In the genomic region with DNA sequence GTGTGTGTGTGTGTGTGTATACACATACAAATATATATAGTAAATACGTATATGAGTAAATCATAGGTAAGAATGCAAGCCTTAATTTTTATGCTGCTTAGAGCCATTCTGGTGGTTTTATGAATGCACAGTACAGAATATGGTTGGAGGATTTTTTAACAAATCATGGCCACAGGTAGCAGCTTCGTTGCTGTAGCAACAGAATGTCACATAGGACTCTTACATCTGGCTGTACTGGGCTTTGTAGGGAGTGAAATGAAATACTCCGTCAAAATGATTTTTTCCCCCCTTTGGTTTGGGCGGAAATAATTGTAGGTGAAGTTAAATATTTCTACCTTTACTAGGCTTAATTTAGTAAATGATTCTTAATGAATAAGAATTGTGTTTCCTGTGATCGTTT, we compare ENCODE assay signal across 9 mouse cellular contexts. TPM values are rescaled to one million over a fixed set of nuclear protein-coding genes. Genes with fewer than 3 reads are reported as not detected.
A peak's percentile ranks its signal among the peaks of the same experiment; 100 is the strongest.
DNase-seq lines count a peak whose midpoint lies in the region; ATAC-seq lines count a peak whose summit lies in the region.
"Had no signal": no experiment of that assay in that cellular context is flagged by ENCODE, and none has a peak within 500 bp of the region (broad histone marks: within the 10 kb centered on the region; RNA-seq: fewer than 3 reads in every experiment).

No protein-coding gene starts in this region.

- no peak for ATAC-seq in heart, embryonic 15.5 days (replicated peaks; ENCODE audit: insufficient number of reproducible peaks, insufficient read depth, low FRiP score, low read depth)
- no peak for ATAC-seq in neural tube, embryonic 11.5 days (ENCODE audit: insufficient read depth, low FRiP score, low TSS enrichment)
- no peak for ATAC-seq in intestine, embryonic 15.5 days
- no peak for ATAC-seq in stomach, embryonic 15.5 days (ENCODE audit: insufficient read depth, low FRiP score, low read depth)
- ATAC-seq: CD4-positive, CD25-positive, alpha-beta regulatory T cell, adult 4 months had no signal

- no peak overlapping the region for H3K9ac ChIP-seq in heart, embryonic 15.5 days
- no peak overlapping the region for H3K9ac ChIP-seq in neural tube, embryonic 11.5 days (ENCODE audit: low read length)
- no peak overlapping the region for H3K9ac ChIP-seq in intestine, embryonic 15.5 days
- no peak overlapping the region for H3K9ac ChIP-seq in stomach, embryonic 15.5 days

- no peak overlapping the region for H3K27ac ChIP-seq in heart, embryonic 15.5 days
- no peak overlapping the region for H3K27ac ChIP-seq in neural tube, embryonic 11.5 days (ENCODE audit: low read depth, low read length)
- no peak overlapping the region for H3K27ac ChIP-seq in intestine, embryonic 15.5 days
- H3K27ac ChIP-seq in stomach, embryonic 15.5 days, result no peak overlapping the region

- H3K4me2 ChIP-seq in heart, embryonic 15.5 days, result peak overlapping the region; percentile 83; the same call in 1 of the 2 replicates
- peak overlapping the region; percentile 78 for H3K4me2 ChIP-seq in neural tube, embryonic 11.5 days (ENCODE audit: low read depth)
- peak overlapping the region; percentile 86; the same call in 1 of the 2 replicates for H3K4me2 ChIP-seq in intestine, embryonic 15.5 days (replicated peaks)
- H3K4me2 ChIP-seq in stomach, embryonic 15.5 days, result peak overlapping the region; percentile 94; the same call in 1 of the 2 replicates

- no peak for DNase-seq in heart, postnatal 14 days
- no peak for DNase-seq in neural tube, embryonic 11.5 days (ENCODE audit: low spot score)
- DNase-seq in neural tube, embryonic 10.5 days (ENCODE audit: extremely low spot score, low spot score), result no peak
- DNase-seq in ovary, postnatal 14 days (ENCODE audit: low spot score), result no peak
- no peak for DNase-seq in frontal cortex, postnatal 36 days (ENCODE audit: low spot score in 2 of 2)

- peaks cover 10% of the 10 kb centered on the region; the same call in 1 of the 2 replicates for H3K27me3 ChIP-seq in heart, embryonic 15.5 days
- H3K27me3 ChIP-seq in neural tube, embryonic 11.5 days (ENCODE audit: control insufficient read depth, insufficient read depth, low read length), result no peaks in the 10 kb centered on the region
- no peaks in the 10 kb centered on the region for H3K27me3 ChIP-seq in intestine, embryonic 15.5 days (replicated peaks)
- H3K27me3 ChIP-seq in stomach, embryonic 15.5 days (replicated peaks), result no peaks in the 10 kb centered on the region

- peaks cover 24% of the 10 kb centered on the region for H3K4me1 ChIP-seq in heart, embryonic 15.5 days (replicated peaks)
- H3K4me1 ChIP-seq in neural tube, embryonic 11.5 days (ENCODE audit: control insufficient read depth, insufficient read depth, low read length), result peaks cover 22% of the 10 kb centered on the region
- H3K4me1 ChIP-seq in intestine, embryonic 15.5 days (replicated peaks), result peaks cover 17% of the 10 kb centered on the region
- peaks cover 23% of the 10 kb centered on the region for H3K4me1 ChIP-seq in stomach, embryonic 15.5 days

- intact Hi-C loops in heart, postnatal 14 days (cut with DNase I), result loop anchor here (5.0 to 10.0 kb wide), 2 partner anchors 56 to 118 kb away; no protein-coding TSS in a partner anchor

- no peaks in the 10 kb centered on the region for H3K36me3 ChIP-seq in heart, embryonic 15.5 days
- no peaks in the 10 kb centered on the region for H3K36me3 ChIP-seq in neural tube, embryonic 11.5 days (ENCODE audit: control insufficient read depth, insufficient read depth, low read length)
- no peaks in the 10 kb centered on the region for H3K36me3 ChIP-seq in intestine, embryonic 15.5 days
- H3K36me3 ChIP-seq in stomach, embryonic 15.5 days, result no peaks in the 10 kb centered on the region

- H3K9me3 ChIP-seq in heart, embryonic 15.5 days (replicated peaks), result no peaks in the 10 kb centered on the region
- no peaks in the 10 kb centered on the region for H3K9me3 ChIP-seq in neural tube, embryonic 11.5 days (ENCODE audit: control insufficient read depth, low read length)
- H3K9me3 ChIP-seq in intestine, embryonic 15.5 days, result no peaks in the 10 kb centered on the region
- H3K9me3 ChIP-seq in stomach, embryonic 15.5 days, result no peaks in the 10 kb centered on the region

- 83% methylated on average over 5 of the region's 5 CpGs for WGBS in heart, embryonic 15.5 days
- 72% methylated on average over 5 of the region's 5 CpGs for WGBS in neural tube, embryonic 11.5 days
- 83% methylated on average over 5 of the region's 5 CpGs for WGBS in intestine, embryonic 15.5 days
- 83% methylated on average over 5 of the region's 5 CpGs for WGBS in stomach, embryonic 15.5 days

- H3K4me3 ChIP-seq in heart, embryonic 15.5 days, result 0 out of 2 replicates have a peak overlapping the region, but pooled peaks have one; percentile 5
- H3K4me3 ChIP-seq in neural tube, embryonic 11.5 days (ENCODE audit: low read depth, low read length), result peak overlapping the region; percentile 70
- H3K4me3 ChIP-seq in intestine, embryonic 15.5 days (replicated peaks), result no peak overlapping the region
- no peak overlapping the region for H3K4me3 ChIP-seq in stomach, embryonic 15.5 days (replicated peaks)

RNA-seq across cellular contexts. Expression of a gene that starts 3.0 kb away (rescaled TPM):
- polyA plus RNA-seq in heart, embryonic 15.5 days (2015; fragmentation: Nextera tagmentation; extraction: Ambion mirVana), result 4.8 and 6.5 TPM in 2 replicates
- total RNA-seq in heart, postnatal 14 days (2021), result 1 to 10 TPM; 8.0 to 8.8 TPM
- polyA plus RNA-seq in neural tube, embryonic 11.5 days (2014; fragmentation: Nextera tagmentation; extraction: Ambion mirVana), result 22.1 and 22.9 TPM in 2 replicates
- polyA plus RNA-seq in intestine, embryonic 15.5 days (2015; fragmentation: Nextera tagmentation; extraction: Ambion mirVana), result 11.4 and 11.7 TPM in 2 replicates
- 11.0 and 11.4 TPM in 2 replicates for polyA plus RNA-seq in stomach, embryonic 15.5 days (2015; fragmentation: Nextera tagmentation; extraction: Ambion mirVana)

Comparison
In these comparisons a context has a peak if more than half of its experiments do, and no peak if none do; other contexts are left out.
1. H3K4me3 ChIP-seq: peak in heart, embryonic 15.5 days (single experiment) and neural tube, embryonic 11.5 days (single experiment); none in intestine, embryonic 15.5 days (single experiment) and stomach, embryonic 15.5 days (single experiment).
2. Peak in every context shown above with its lines, with median percentiles within 50 percentile points of each other: H3K4me2 ChIP-seq.